Mouse (Mus musculus) CH12.LX (cell line): ENCODE data around the gene St5. TPM values are rescaled to one million over a fixed set of nuclear protein-coding genes. Genes with fewer than 3 reads are reported as not detected.
A peak's percentile ranks its signal among the peaks of the same experiment; 100 is the strongest.

ENCODE experiments used
- DNase-seq: peaks from one replicate; pipeline ENCODE4 v3.0.0-alpha.2; 2013; ENCODE audit errors: extremely low read depth
- H3K27ac ChIP-seq: 2 replicates; pipeline ENCODE4 v1.5.1; 2012; ENCODE audit warnings: low read depth, mild to moderate bottlenecking, control low read depth, moderate library complexity; ENCODE audit not compliant: insufficient read depth
- H3K27me3 ChIP-seq: replicated peaks from 2 replicates; pipeline ENCODE3; 2012; ENCODE audit warnings: inconsistent platforms
- H3K36me3 ChIP-seq, 2 experiments: replicated peaks in 1 of 2; 2 replicates each; pipeline versions ENCODE3 to v1.6.1; 2012; ENCODE audit warnings: inconsistent platforms in 1 of 2, low read length in 1 of 2, mild to moderate bottlenecking in 1 of 2, mixed read lengths in 1 of 2, moderate library complexity in 1 of 2; ENCODE audit not compliant: control insufficient read depth in 1 of 2, insufficient read depth in 1 of 2
- H3K4me1 ChIP-seq, 2 experiments: 2 replicates each; pipeline ENCODE4 v1.6.1; 2012; ENCODE audit warnings: inconsistent platforms in 1 of 2, moderate library complexity in 1 of 2; ENCODE audit not compliant: insufficient read depth in 2 of 2, control insufficient read depth in 1 of 2
- H3K4me2 ChIP-seq: 2 replicates; pipeline ENCODE4 v1.6.1; 2012; ENCODE audit warnings: low read depth, mild to moderate bottlenecking, control low read depth; ENCODE audit not compliant: poor library complexity, insufficient read depth, severe bottlenecking
- H3K4me3 ChIP-seq, 3 experiments: fragments of 150-350 bp in 1 of 3; sonication (generic) in 1 of 3; replicated peaks in 1 of 3; 2 replicates each; pipeline versions ENCODE3 to v1.5.1; 2011 to 2012; ENCODE audit warnings: low read depth in 2 of 3, low read length in 2 of 3, mild to moderate bottlenecking in 2 of 3, moderate library complexity in 2 of 3, control low read depth in 1 of 3, improper control_type of control experiment in 1 of 3, inconsistent platforms in 1 of 3, mixed read lengths in 1 of 3; ENCODE audit not compliant: poor library complexity in 1 of 3
- H3K79me2 ChIP-seq: replicated peaks from 2 replicates; pipeline ENCODE4 v1.6.1; 2012; ENCODE audit warnings: mild to moderate bottlenecking, moderate library complexity; ENCODE audit not compliant: control insufficient read depth, poor library complexity, insufficient read depth, severe bottlenecking; ENCODE audit errors: extremely low read depth
- H3K9ac ChIP-seq: 2 replicates; pipeline ENCODE4 v1.6.1; 2012; ENCODE audit warnings: low read depth, mild to moderate bottlenecking, control low read depth, moderate library complexity; ENCODE audit not compliant: insufficient read depth
- H3K9me3 ChIP-seq: replicated peaks from 2 replicates; pipeline ENCODE3; 2012; ENCODE audit warnings: low read length, inconsistent platforms, mixed read lengths
- BHLHE40 ChIP-seq: IDR thresholded peaks from 2 replicates; pipeline ENCODE4 v1.6.1; 2011; ENCODE audit warnings: mild to moderate bottlenecking, low read depth, low read length, improper control_type of control experiment
- CHD1 ChIP-seq: IDR thresholded peaks from 2 replicates; pipeline ENCODE4 v1.6.1; 2012; ENCODE audit warnings: low read depth, low read length, improper control_type of control experiment, inconsistent platforms
- CTCF ChIP-seq, 2 experiments: IDR thresholded peaks in 1 of 2; conservative IDR thresholded peaks in 1 of 2; 2 replicates each; pipeline ENCODE4 v1.5.1; 2011 to 2012; ENCODE audit warnings: low read depth in 2 of 2, low read length in 2 of 2, improper control_type of control experiment in 1 of 2, inconsistent platforms in 1 of 2, mild to moderate bottlenecking in 1 of 2, moderate library complexity in 1 of 2
- GABPA ChIP-seq: IDR thresholded peaks from 2 replicates; pipeline ENCODE4 v1.6.1; 2012; ENCODE audit warnings: low read depth, low read length, improper control_type of control experiment, inconsistent platforms; ENCODE audit not compliant: insufficient replicate concordance
- HCFC1 ChIP-seq: IDR thresholded peaks from 2 replicates; pipeline ENCODE4 v1.6.1; 2012; ENCODE audit warnings: low read depth, mild to moderate bottlenecking, inconsistent platforms, low read length, improper control_type of control experiment
- JUN ChIP-seq: IDR thresholded peaks from 2 replicates; pipeline ENCODE4 v1.6.1; 2011; ENCODE audit warnings: low read depth, mild to moderate bottlenecking, low read length, improper control_type of control experiment, moderate library complexity; ENCODE audit not compliant: insufficient read depth
- JUND ChIP-seq: conservative IDR thresholded peaks from 2 replicates; pipeline ENCODE4 v1.6.1; 2011; ENCODE audit warnings: low read depth, low read length, improper control_type of control experiment
- MAFK ChIP-seq: IDR thresholded peaks from 2 replicates; pipeline ENCODE4 v1.6.1; 2011; ENCODE audit warnings: low read length, improper control_type of control experiment; ENCODE audit not compliant: insufficient replicate concordance
- MAX ChIP-seq: IDR thresholded peaks from 2 replicates; pipeline ENCODE4 v1.6.1; 2011; ENCODE audit warnings: low read length, improper control_type of control experiment
- MAZ ChIP-seq: IDR thresholded peaks from 2 replicates; pipeline ENCODE4 v1.6.1; 2012; ENCODE audit warnings: low read depth, mild to moderate bottlenecking, inconsistent platforms, low read length, improper control_type of control experiment, moderate library complexity
- MXI1 ChIP-seq: IDR thresholded peaks from 2 replicates; pipeline ENCODE4 v1.6.1; 2011; ENCODE audit warnings: mild to moderate bottlenecking, low read depth, low read length, improper control_type of control experiment
- MYC ChIP-seq: IDR thresholded peaks from 2 replicates; pipeline ENCODE4 v1.6.1; 2011; ENCODE audit warnings: low read depth, mild to moderate bottlenecking, improper control_type of control experiment, low read length
- NELFE ChIP-seq: IDR thresholded peaks from 2 replicates; pipeline ENCODE4 v1.6.1; 2011; ENCODE audit warnings: low read depth, low read length, improper control_type of control experiment
- NRF1 ChIP-seq: IDR thresholded peaks from 2 replicates; pipeline ENCODE4 v1.6.1; 2014; ENCODE audit warnings: low read depth, mild to moderate bottlenecking, inconsistent platforms, low read length, improper control_type of control experiment, moderate library complexity
- PAX5 ChIP-seq: IDR thresholded peaks from 2 replicates; pipeline ENCODE4 v1.6.1; 2012; ENCODE audit warnings: low read length, inconsistent platforms, mixed read lengths
- POLR2A ChIP-seq: IDR thresholded peaks from 2 replicates; pipeline ENCODE4 v1.6.1; 2011; ENCODE audit warnings: low read depth, mild to moderate bottlenecking, improper control_type of control experiment, low read length
- POLR2AphosphoS2 ChIP-seq: IDR thresholded peaks from 2 replicates; pipeline ENCODE4 v1.6.1; 2011; ENCODE audit warnings: low read depth, low read length, improper control_type of control experiment
- RAD21 ChIP-seq: IDR thresholded peaks from 2 replicates; pipeline ENCODE4 v1.6.1; 2011; ENCODE audit warnings: low read depth, mild to moderate bottlenecking, low read length, improper control_type of control experiment, moderate library complexity
- RCOR1 ChIP-seq: conservative IDR thresholded peaks from 2 replicates; pipeline ENCODE4 v1.6.1; 2012; ENCODE audit warnings: low read depth, mild to moderate bottlenecking, inconsistent platforms, low read length, improper control_type of control experiment
- SIN3A ChIP-seq: IDR thresholded peaks from 2 replicates; pipeline ENCODE4 v1.6.1; 2012; ENCODE audit warnings: low read length, improper control_type of control experiment, inconsistent platforms
- SMC3 ChIP-seq: IDR thresholded peaks from 2 replicates; pipeline ENCODE4 v1.6.1; 2011; ENCODE audit warnings: low read depth, low read length, improper control_type of control experiment
- UBTF ChIP-seq: IDR thresholded peaks from 2 replicates; pipeline ENCODE4 v1.6.1; 2012; ENCODE audit warnings: low read depth, mild to moderate bottlenecking, inconsistent platforms, low read length, improper control_type of control experiment, moderate library complexity
- USF1 ChIP-seq: IDR thresholded peaks from 2 replicates; pipeline ENCODE4 v1.6.1; 2014; ENCODE audit warnings: low read depth, mild to moderate bottlenecking, inconsistent platforms, low read length, improper control_type of control experiment
- ZMIZ1 ChIP-seq: IDR thresholded peaks from 2 replicates; pipeline ENCODE4 v1.6.1; 2012; ENCODE audit warnings: low read depth, mild to moderate bottlenecking, inconsistent platforms, low read length, improper control_type of control experiment
- dilution Hi-C: fragments of 300-500 bp; cut with MboI; formaldehyde crosslinking; loops from 2 replicates; pipeline ENCODE4 v1.14.3; 2020; ENCODE audit warnings: low sequenced_read_pairs; ENCODE audit not compliant: extremely low pct_unique_long_range_greater_than_20kb, extremely low pct_ligation_motif_present
- in situ Hi-C: fragments of 300-500 bp; cut with MboI; formaldehyde crosslinking; loops from 3 replicates; pipeline ENCODE4 v1.14.3; 2019; ENCODE audit warnings: low sequenced_read_pairs, low pct_ligation_motif_present, low pct_unique_long_range_greater_than_20kb, mixed read lengths
- polyA plus RNA-seq: library from polyadenylated mRNA; unstranded; fragments of >175 nt; gene quantifications from 2 replicates; pipeline ENCODE4 v1.2.1, GENCODE M21; 2012; ENCODE audit warnings: low read depth; ENCODE audit not compliant: insufficient read length
- total RNA-seq, 2 experiments: library from RNA; depleted of rRNA; stranded (reverse); fragments of 300-350 nt in 1 of 2; fragments of >200 nt in 1 of 2; gene quantifications; 2 replicates each; pipeline ENCODE4 v1.2.3; 2012 to 2014

The St5 gene
- total and polyA plus RNA-seq, 3 experiments = 1.3 to 3.4 (median 1.6) TPM

DNA sequence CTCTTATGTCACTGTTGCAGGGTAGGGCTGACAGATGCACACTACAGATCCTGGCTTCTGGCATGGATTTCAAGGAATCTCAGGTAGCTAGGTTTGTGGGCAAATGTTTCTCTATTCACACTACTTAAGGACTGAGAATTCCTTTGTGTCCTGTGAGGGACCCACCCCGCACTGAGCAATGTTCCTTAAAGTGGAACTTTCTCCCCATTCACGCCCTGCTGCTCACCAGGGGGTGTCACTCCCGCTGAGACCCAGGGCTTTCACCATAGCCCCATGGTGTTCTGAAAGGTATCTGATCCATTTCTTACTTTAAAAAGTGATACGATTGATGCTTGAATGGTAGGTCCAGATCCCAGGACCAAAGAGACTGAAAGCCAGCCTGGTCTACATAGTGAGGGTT, 684 bp downstream of the St5 start:
- peaks cover 4 to 7% of the 10 kb centered on the region in 2 experiments for H3K36me3 ChIP-seq
- no peaks in the 10 kb centered on the region; the same call in 1 of the 2 replicates for H3K79me2 ChIP-seq
- H3K4me1 ChIP-seq = peaks cover 5 to 35% of the 10 kb centered on the region in 2 experiments; a peak in 3 of 4 replicates
- DNase-seq = no peak
- H3K27ac ChIP-seq = no peak overlapping the region
- H3K9me3 ChIP-seq = no peaks in the 10 kb centered on the region
- H3K27me3 ChIP-seq = no peaks in the 10 kb centered on the region
- dilution Hi-C loops = no loop called here
- in situ Hi-C loops = loop anchor here (10.0 kb wide), 1 partner anchor 178 kb away; no protein-coding TSS in a partner anchor
- no peak overlapping the region for H3K4me3 ChIP-seq
- H3K4me2 ChIP-seq = no peak overlapping the region
- TF ChIP-seq JUND (no peak), SIN3A (no peak), MAX (no peak), POLR2AphosphoS2 (no peak), MAZ (no peak), USF1 (no peak), MYC (no peak), NELFE (no peak), CHD1 (no peak), JUN (no peak), BHLHE40 (no peak), RAD21 (no peak), MAFK (no peak), HCFC1 (no peak)
- TF ChIP-seq, all 38 proteins: peak for 0
- no peak overlapping the region for H3K9ac ChIP-seq

DNA sequence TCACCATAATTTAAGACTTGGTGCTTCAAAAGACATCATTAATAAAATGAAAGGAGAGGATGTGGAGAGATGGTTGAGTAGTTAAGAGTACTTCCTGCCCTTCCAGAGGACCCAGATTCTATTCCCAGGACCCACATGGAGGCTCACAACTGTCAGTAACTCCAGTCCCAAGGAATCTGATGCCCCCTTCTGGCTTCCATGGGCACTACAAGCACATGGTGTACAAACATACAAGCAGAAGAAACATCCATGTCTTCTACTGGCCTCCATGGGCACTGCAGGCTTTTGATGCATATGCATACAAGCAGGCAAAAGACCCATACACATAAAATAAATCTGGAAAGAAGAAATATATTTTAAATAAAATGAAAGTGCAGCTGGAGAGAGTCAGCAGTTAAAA, 3.2 kb downstream of the St5 start:
- in situ Hi-C loops = loop anchor here (10.0 kb wide), 1 partner anchor 175 kb away; no protein-coding TSS in a partner anchor
- Histone ChIP-seq H3K4me3 (no peak overlapping the region), H3K9me3 (no peaks in the 10 kb centered on the region), H3K4me1 (peaks cover 3 to 11% of the 10 kb centered on the region in 2 experiments; a peak in 3 of 4 replicates), H3K36me3 (no peaks in the 10 kb centered on the region), H3K27me3 (no peaks in the 10 kb centered on the region), H3K27ac (no peak overlapping the region)
- dilution Hi-C loops = no loop called here
- DNase-seq = no peak
- TF ChIP-seq MAX (no peak), UBTF (no peak), PAX5 (no peak), CTCF (conservative IDR thresholded peaks at IDR 0.05 in 1 of 2, IDR thresholded peaks at IDR 0.05 in 1 of 2; ENCODE audit: low read depth in 2 of 2, low read length in 2 of 2) (peak; percentile 6 to 53; a peak in 2 of 4 replicates), ZMIZ1 (no peak), MXI1 (no peak), POLR2A (no peak), SIN3A (no peak), NRF1 (no peak), RCOR1 (no peak), SMC3 (peak; percentile 27; the same call in 1 of the 2 replicates), MAZ (no peak), BHLHE40 (no peak), RAD21 (peak; percentile 14), GABPA (no peak), HCFC1 (no peak)
- TF ChIP-seq, all 38 proteins: peak for 3
- H3K79me2 ChIP-seq = no peaks in the 10 kb centered on the region; the same call in 1 of the 2 replicates
- H3K9ac ChIP-seq = no peak overlapping the region
- no peak overlapping the region for H3K4me2 ChIP-seq
